Mouse (Mus musculus) testis, adult 2 months (tissue): ENCODE results near the gene Tti1. TPM values are rescaled to one million over a fixed set of nuclear protein-coding genes. Genes with fewer than 3 reads are reported as not detected.

Experiments
- H3K27ac ChIP-seq: fragments of 200-500 bp; 2 replicates; pipeline ENCODE4 v1.5.1; 2012; ENCODE audit warnings: low read depth, low read length; ENCODE audit not compliant: control insufficient read depth, insufficient read depth
- H3K27me3 ChIP-seq: fragments of 200-500 bp; 2 replicates; pipeline ENCODE4 v1.6.1; 2012; ENCODE audit warnings: mild to moderate bottlenecking, low read length, moderate library complexity; ENCODE audit not compliant: control insufficient read depth, insufficient read depth
- H3K36me3 ChIP-seq: fragments of 200-500 bp; 2 replicates; pipeline ENCODE4 v1.6.1; 2012; ENCODE audit warnings: mild to moderate bottlenecking, low read length; ENCODE audit not compliant: control insufficient read depth, insufficient read depth
- H3K4me1 ChIP-seq: fragments of 200-500 bp; 2 replicates; pipeline ENCODE4 v1.6.1; 2012; ENCODE audit warnings: low read length; ENCODE audit not compliant: control insufficient read depth, insufficient read depth
- H3K4me3 ChIP-seq: fragments of 200-500 bp; 2 replicates; pipeline ENCODE4 v1.5.1; 2012; ENCODE audit warnings: low read depth, mild to moderate bottlenecking, low read length, moderate library complexity, mixed read lengths; ENCODE audit not compliant: control insufficient read depth
- CTCF ChIP-seq: fragments of 200-500 bp; IDR thresholded peaks from 2 replicates; pipeline ENCODE4 v1.5.1; 2012; ENCODE audit warnings: low read depth, mild to moderate bottlenecking, inconsistent platforms, low read length, moderate library complexity; ENCODE audit not compliant: control insufficient read depth, insufficient read depth, insufficient replicate concordance
- POLR2A ChIP-seq: fragments of 200-500 bp; IDR thresholded peaks from 2 replicates; pipeline ENCODE4 v1.6.1; 2012; ENCODE audit warnings: low read depth, mild to moderate bottlenecking, inconsistent platforms, low read length, moderate library complexity; ENCODE audit not compliant: control insufficient read depth
- polyA plus RNA-seq: library from polyadenylated mRNA; depleted of rRNA; stranded (reverse); fragments of >200 nt; gene quantifications from 2 replicates; pipeline ENCODE4 v1.2.3, GENCODE M21; 2012

Gene Tti1
- polyA plus RNA-seq, 1 experiment = 17.7 TPM

GRCm38 (mm10) chr2:157974604-157975501 is 53.4 kb downstream of the Tti1 start:
- H3K36me3 ChIP-seq = no peaks in the 10 kb centered on the region
- H3K27ac ChIP-seq = no peak overlapping the region
- no peak for TF ChIP-seq POLR2A
- TF ChIP-seq CTCF = no peak
- H3K4me3 ChIP-seq = no peak overlapping the region
- H3K27me3 ChIP-seq = no peaks in the 10 kb centered on the region
- no peaks in the 10 kb centered on the region for H3K4me1 ChIP-seq

DNA sequence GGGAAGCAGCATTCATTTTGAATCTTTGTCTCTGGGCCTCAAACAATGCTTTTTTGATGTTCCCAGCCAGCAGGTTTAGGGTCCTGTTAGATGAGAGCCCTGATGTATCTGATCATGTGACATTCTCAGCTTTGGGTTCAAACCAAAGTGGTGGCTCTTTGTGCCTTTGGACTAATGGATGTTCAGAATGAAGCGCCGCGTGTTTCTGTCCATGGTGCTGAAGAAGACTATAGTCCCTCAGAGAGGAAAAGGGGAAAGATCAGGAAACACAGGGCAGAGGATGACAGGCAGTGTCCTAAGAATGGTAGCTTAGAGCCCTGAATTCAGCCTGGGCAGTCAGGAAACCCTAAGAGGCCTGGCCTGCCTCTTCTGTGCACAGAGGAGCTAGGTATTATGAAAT is 57.6 kb downstream of the Tti1 start:
- Histone ChIP-seq H3K4me3 (no peak overlapping the region), H3K27me3 (no peaks in the 10 kb centered on the region), H3K27ac (no peak overlapping the region), H3K4me1 (no peaks in the 10 kb centered on the region), H3K36me3 (no peaks in the 10 kb centered on the region)
- TF ChIP-seq CTCF (no peak), POLR2A (no peak)

- no peaks in the 10 kb centered on the region for H3K36me3 ChIP-seq
- H3K4me3 ChIP-seq = no peak overlapping the region
- H3K4me1 ChIP-seq = no peaks in the 10 kb centered on the region
- TF ChIP-seq POLR2A (no peak), CTCF (no peak)
- no peaks in the 10 kb centered on the region for H3K27me3 ChIP-seq
- no peak overlapping the region for H3K27ac ChIP-seq
Observed at GRCm38 (mm10) chr2:157970124-157970523, 58.1 kb downstream of the Tti1 start.

DNA sequence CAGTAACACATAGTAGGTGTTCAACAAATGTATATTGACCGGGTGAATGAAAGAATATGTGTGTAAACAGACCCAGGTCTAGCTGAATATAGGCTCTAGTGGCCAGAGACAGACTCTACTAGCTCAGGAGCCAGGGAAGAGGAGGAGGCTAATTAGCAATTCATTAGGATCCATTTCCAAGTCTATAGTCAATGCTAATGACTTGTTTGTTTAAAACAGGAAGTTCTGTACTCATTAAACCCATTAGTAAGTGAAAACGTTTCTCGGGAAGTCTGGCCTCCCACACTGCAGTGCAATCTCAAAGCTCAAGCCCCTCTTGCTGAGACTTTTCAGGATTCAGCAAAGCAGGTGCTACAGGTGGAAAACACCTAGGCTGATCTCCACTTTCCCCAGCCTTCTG is 60.4 kb downstream of the Tti1 start:
- H3K27me3 ChIP-seq = no peaks in the 10 kb centered on the region
- TF ChIP-seq POLR2A (no peak), CTCF (no peak)
- H3K36me3 ChIP-seq = no peaks in the 10 kb centered on the region
- H3K27ac ChIP-seq = no peak overlapping the region
- H3K4me3 ChIP-seq = no peak overlapping the region
- H3K4me1 ChIP-seq = no peaks in the 10 kb centered on the region

DNA sequence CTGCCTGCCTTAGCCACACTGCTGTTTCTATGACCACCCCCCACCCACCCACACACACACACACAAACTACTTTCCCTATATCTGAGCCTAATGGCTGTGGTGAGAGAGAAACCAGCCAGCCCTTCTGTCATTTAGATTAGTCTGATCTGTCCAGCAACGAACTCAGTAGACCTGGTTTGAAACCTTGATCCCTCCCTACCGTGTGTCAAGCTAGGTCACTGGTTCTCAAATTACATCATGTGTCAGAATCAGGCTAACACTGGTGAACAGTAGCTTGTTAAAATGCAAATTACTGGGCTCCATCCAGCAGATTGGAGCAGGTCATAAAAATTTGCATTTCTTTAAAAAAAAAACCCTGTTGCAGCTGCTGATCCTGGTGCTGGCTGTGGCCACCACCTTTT is 70.5 kb downstream of the Tti1 start:
- Histone ChIP-seq H3K27me3 (no peaks in the 10 kb centered on the region), H3K4me3 (no peak overlapping the region), H3K27ac (no peak overlapping the region), H3K4me1 (no peaks in the 10 kb centered on the region), H3K36me3 (no peaks in the 10 kb centered on the region)
- TF ChIP-seq CTCF (no peak), POLR2A (no peak)

DNA sequence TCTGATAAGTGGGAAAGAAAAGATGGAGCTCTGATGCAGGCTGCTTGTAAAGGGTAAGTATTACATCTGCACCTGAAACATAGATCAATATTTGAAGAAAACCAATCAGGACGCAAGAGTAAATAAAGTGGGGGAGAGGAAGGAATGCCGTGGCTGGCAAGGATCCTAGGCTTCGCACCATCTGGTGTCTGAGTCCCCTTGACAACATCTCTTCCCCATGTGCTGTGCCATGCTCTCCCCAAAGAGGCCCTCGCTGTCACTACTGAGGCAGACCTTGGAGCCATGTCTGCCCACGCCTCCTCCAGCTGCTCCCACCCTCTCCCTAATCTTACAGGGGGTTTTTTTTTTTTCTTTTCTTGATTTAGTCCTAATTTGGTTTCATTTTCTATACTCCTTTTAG is 74.3 kb downstream of the Tti1 start:
- Histone ChIP-seq H3K27me3 (no peaks in the 10 kb centered on the region), H3K27ac (no peak overlapping the region), H3K4me3 (no peak overlapping the region), H3K36me3 (no peaks in the 10 kb centered on the region), H3K4me1 (no peaks in the 10 kb centered on the region)
- TF ChIP-seq POLR2A (no peak), CTCF (no peak)

GRCm38 (mm10) chr2:157944156-157944893 is 83.9 kb downstream of the Tti1 start:
- Histone ChIP-seq H3K4me3 (peak overlapping the region; percentile 73), H3K27ac (peak overlapping the region; percentile 14; the same call in 1 of the 2 replicates), H3K4me1 (peaks cover 21% of the 10 kb centered on the region), H3K27me3 (no peaks in the 10 kb centered on the region), H3K36me3 (no peaks in the 10 kb centered on the region)
- TF ChIP-seq CTCF (no peak), POLR2A (no peak)
